7 mouse cellular contexts compared by ENCODE assay signal in genomic region chr2:84826488-84827282, GRCm38 (mm10). TPM values are rescaled to one million over a fixed set of nuclear protein-coding genes. Genes with fewer than 3 reads are reported as not detected.
A peak's percentile ranks its signal among the peaks of the same experiment; 100 is the strongest.
DNase-seq lines count a peak whose midpoint lies in the region; ATAC-seq lines count a peak whose summit lies in the region.

Timm10 (plus strand) TSS chr2:84826997.

- WGBS in intestine, embryonic 15.5 days = under 1% methylated on average over 34 of the region's 34 CpGs
- under 1% methylated on average over 34 of the region's 34 CpGs for WGBS in midbrain, embryonic 10.5 days

- no peaks in the 10 kb centered on the region for H3K9me3 ChIP-seq in intestine, embryonic 15.5 days
- H3K9me3 ChIP-seq in midbrain, embryonic 10.5 days (replicated peaks) = no peaks in the 10 kb centered on the region

- H3K4me3 ChIP-seq in intestine, embryonic 15.5 days (replicated peaks) = peak within 1 kb of the TSS; percentile 76
- H3K4me3 ChIP-seq in midbrain, embryonic 10.5 days = peak within 1 kb of the TSS; percentile 72

- 0 out of 2 replicates have a peak, but pooled peaks cover 9% of the 10 kb centered on the region for H3K4me1 ChIP-seq in intestine, embryonic 15.5 days (replicated peaks)
- H3K4me1 ChIP-seq in midbrain, embryonic 10.5 days = peaks cover 15% of the 10 kb centered on the region

- peak within 1 kb of the TSS; percentile 93 for H3K4me2 ChIP-seq in intestine, embryonic 15.5 days (replicated peaks)

- peak; percentile 87 for ATAC-seq in intestine, embryonic 15.5 days

- H3K27ac ChIP-seq in intestine, embryonic 15.5 days = peak within 1 kb of the TSS; percentile 57
- peak within 1 kb of the TSS; percentile 82 for H3K27ac ChIP-seq in midbrain, embryonic 10.5 days (replicated peaks)

- peaks cover 5% of the 10 kb centered on the region; the same call in 1 of the 2 replicates for H3K36me3 ChIP-seq in intestine, embryonic 15.5 days
- H3K36me3 ChIP-seq in midbrain, embryonic 10.5 days = peaks cover 25% of the 10 kb centered on the region

- intact Hi-C loops in gastrocnemius, postnatal 36 days (cut with DNase I) = loop anchor here (10.0 kb wide), 1 partner anchor 218 kb away; the partner anchor contains the start of gene Tnks1bp1
- intact Hi-C loops in left cerebral cortex, postnatal 25 days (cut with DNase I) = loop anchor here (2.0 kb wide), 1 partner anchor 210 kb away; the partner anchor contains the start of genes P2rx3 and Ssrp1

- H3K27me3 ChIP-seq in intestine, embryonic 15.5 days (replicated peaks) = no peaks in the 10 kb centered on the region; the same call in 1 of the 2 replicates
- H3K27me3 ChIP-seq in midbrain, embryonic 10.5 days (ENCODE audit: low read depth, poor library complexity, severe bottlenecking) = no peaks in the 10 kb centered on the region

- peak within 1 kb of the TSS; percentile 60 for H3K9ac ChIP-seq in intestine, embryonic 15.5 days

- peak; percentile 91 for DNase-seq in adrenal gland, adult 2 months
- peak; percentile 87 for DNase-seq in embryo, embryonic 11.5 days (ENCODE audit: low read depth, low spot score)
- peak; percentile 76 to 78 for DNase-seq in gastrocnemius, postnatal 36 days
- peak; percentile 90 to 98 for DNase-seq in left cerebral cortex, postnatal 25 days (ENCODE audit: low spot score in 2 of 2)
- DNase-seq in midbrain, embryonic 10.5 days (ENCODE audit: low spot score) = peak; percentile 93
- DNase-seq in right cerebral cortex, postnatal 4 days = peak; percentile 77

RNA-seq across cellular contexts. Expression of gene Timm10, which starts in this region (rescaled TPM):
- 10 to 100 TPM; 38.5 to 59.6 TPM for total RNA-seq in adrenal gland, adult 2 months (2021)
- polyA plus RNA-seq in adrenal gland, adult 2 months (2012; rRNA removed) = 17.0 and 19.2 TPM in 2 replicates
- total RNA-seq in gastrocnemius, postnatal 36 days (2021) = 10 to 100 TPM; 39.6 to 55.9 TPM
- polyA plus RNA-seq in intestine, embryonic 15.5 days (2015; fragmentation: Nextera tagmentation; extraction: Ambion mirVana) = 56.1 and 67.2 TPM in 2 replicates
- total RNA-seq in left cerebral cortex, postnatal 25 days (2021) = 10 to 100 TPM; 48.1 to 59.6 TPM
- 56.4 and 64.0 TPM in 2 replicates for polyA plus RNA-seq in midbrain, embryonic 10.5 days (2016; fragmentation: Nextera tagmentation; extraction: Ambion mirVana)

Comparison
In these comparisons a context has a peak if more than half of its experiments do, and no peak if none do; other contexts are left out.
1. Peak in every context shown above with its lines: DNase-seq, ATAC-seq, H3K4me3 ChIP-seq and H3K27ac ChIP-seq.